Mouse (Mus musculus) neural tube, embryonic 14.5 days (tissue): Measurements from ENCODE around the gene Slc2a13. TPM values are rescaled to one million over a fixed set of nuclear protein-coding genes. Genes with fewer than 3 reads are reported as not detected.

ENCODE experiments used
- ATAC-seq: fragments of 200-750 bp; cut with Nextera tagmentation; 2 replicates; pipeline ENCODE4 v1.8.0; 2017; ENCODE audit warnings: low read depth, mild to moderate bottlenecking, moderate TSS enrichment, moderate library complexity
- H3K27ac ChIP-seq: fragments of 300-500 bp; sonication (generic); 2 replicates; pipeline ENCODE4 v1.5.1; 2014; ENCODE audit warnings: low read depth, mild to moderate bottlenecking, control low read depth, low read length, moderate library complexity, mixed read lengths
- H3K27me3 ChIP-seq: fragments of 300-500 bp; sonication (generic); 2 replicates; pipeline ENCODE4 v1.6.1; 2014; ENCODE audit warnings: low read length; ENCODE audit not compliant: control insufficient read depth, insufficient read depth
- H3K36me3 ChIP-seq: fragments of 300-500 bp; sonication (generic); 2 replicates; pipeline ENCODE4 v1.6.1; 2014; ENCODE audit warnings: low read length, mixed read lengths; ENCODE audit not compliant: control insufficient read depth, insufficient read depth
- H3K4me1 ChIP-seq: fragments of 300-500 bp; sonication (generic); 2 replicates; pipeline ENCODE4 v1.6.1; 2014; ENCODE audit warnings: low read length; ENCODE audit not compliant: control insufficient read depth, insufficient read depth
- H3K4me2 ChIP-seq: fragments of 300-500 bp; sonication (generic); 2 replicates; pipeline ENCODE4 v1.6.1; 2014; ENCODE audit warnings: mild to moderate bottlenecking, low read depth, low read length, control low read depth
- H3K4me3 ChIP-seq: fragments of 300-500 bp; sonication (generic); 2 replicates; pipeline ENCODE4 v1.5.1; 2014; ENCODE audit warnings: low read depth, low read length, control low read depth, mixed read lengths
- H3K9ac ChIP-seq: fragments of 300-500 bp; sonication (generic); replicated peaks from 2 replicates; pipeline ENCODE4 v1.6.1; 2014; ENCODE audit warnings: low read depth, mild to moderate bottlenecking, control low read depth, low read length, mixed read lengths
- H3K9me3 ChIP-seq: fragments of 300-500 bp; sonication (generic); 2 replicates; pipeline ENCODE4 v1.6.1; 2016; ENCODE audit warnings: low read length; ENCODE audit not compliant: control insufficient read depth
- WGBS: fragments of 180-500 bp; shearing (Covaris S2); extraction: QIAGEN DNeasy Blood & Tissue Kit; methylation state at CpG from one replicate; pipeline ENCODE4 v1.1.7; 2014; 5-methylcytosine and 5-hydroxymethylcytosine counted together
- polyA plus RNA-seq: library from polyadenylated mRNA; unstranded; fragments of >200 nt; fragmentation: Nextera tagmentation; extraction: Ambion mirVana; gene quantifications from 2 replicates; pipeline ENCODE4 v1.2.1, GENCODE M21; 2014

The Slc2a13 gene
- polyA plus RNA-seq, 1 experiment from 2014 or later: 8.8 TPM

DNA sequence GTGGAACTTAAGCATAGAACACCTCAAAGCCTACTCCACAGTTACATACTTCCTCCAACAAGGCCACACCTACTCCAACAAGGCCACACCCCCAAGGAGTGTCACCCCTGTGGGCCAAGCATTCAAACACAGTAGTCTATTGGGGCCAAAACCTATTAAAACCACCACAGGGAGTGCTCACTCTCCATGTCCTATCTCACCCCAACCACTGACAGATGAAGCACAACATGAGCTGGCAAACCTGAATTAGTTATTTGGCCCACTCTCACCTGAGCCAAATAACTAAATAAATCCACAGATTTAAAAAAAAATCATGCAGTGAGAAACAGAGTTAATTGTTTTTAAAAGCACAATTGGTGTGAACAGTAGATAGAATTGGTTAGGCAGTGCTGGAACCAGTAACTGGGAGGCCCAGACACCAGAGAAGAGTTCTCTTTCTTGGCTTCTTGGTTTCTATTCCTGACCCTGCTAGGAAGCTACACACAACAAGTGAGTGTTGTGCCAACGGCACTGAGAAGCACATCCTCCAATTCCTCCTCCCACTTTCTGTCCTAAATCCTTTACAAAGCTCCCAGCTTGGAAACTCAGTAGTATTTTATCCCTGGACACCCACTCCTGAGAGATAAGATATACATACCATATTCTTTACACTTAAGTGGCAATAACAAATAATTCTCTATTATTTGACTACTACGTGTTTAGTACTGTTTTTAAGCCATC, 99.2 kb downstream of the Slc2a13 start:
- Histone ChIP-seq H3K9ac (no peak overlapping the region), H3K9me3 (no peaks in the 10 kb centered on the region)
- WGBS: 94% methylated on average over 2 of the region's 2 CpGs

DNA sequence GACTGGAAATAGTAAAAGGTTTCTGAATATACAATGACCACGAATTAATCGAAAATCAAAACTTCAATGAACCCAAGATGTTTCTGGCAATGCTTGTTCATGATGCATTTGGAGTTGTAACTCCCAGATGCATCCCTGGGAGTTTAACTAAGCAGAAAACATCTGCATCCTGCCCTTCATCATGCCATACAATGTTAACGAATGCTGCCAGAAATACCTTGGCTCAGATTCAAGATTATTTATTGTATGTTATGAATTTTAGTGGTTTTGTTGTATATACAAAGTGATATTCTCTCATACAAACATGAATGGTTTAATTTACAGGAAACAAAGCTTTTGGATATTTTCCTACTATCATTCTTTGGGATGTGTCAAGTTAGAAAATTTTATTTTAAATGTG, 107.7 kb downstream of the Slc2a13 start:
- WGBS: 81% methylated on average over 3 of the region's 3 CpGs
- no peaks in the 10 kb centered on the region for H3K4me1 ChIP-seq
- no peak for ATAC-seq

More for the DNA sequence above, 99.2 kb downstream of the Slc2a13 start:
- Histone ChIP-seq H3K27me3 (no peaks in the 10 kb centered on the region), H3K36me3 (no peaks in the 10 kb centered on the region), H3K4me2 (no peak overlapping the region), H3K4me1 (no peaks in the 10 kb centered on the region), H3K27ac (no peak overlapping the region), H3K4me3 (no peak overlapping the region)
- ATAC-seq: no peak

GRCm38 (mm10) chr15:91463857-91464435, 109.1 kb downstream of the Slc2a13 start:
- H3K4me2 ChIP-seq: no peak overlapping the region
- no peaks in the 10 kb centered on the region for H3K9me3 ChIP-seq
- no peaks in the 10 kb centered on the region for H3K4me1 ChIP-seq
- no peak for ATAC-seq
- no peaks in the 10 kb centered on the region for H3K27me3 ChIP-seq
- H3K27ac ChIP-seq: no peak overlapping the region
- H3K9ac ChIP-seq: no peak overlapping the region
- WGBS: 92% methylated on average over 10 of the region's 10 CpGs
- no peaks in the 10 kb centered on the region for H3K36me3 ChIP-seq
- no peak overlapping the region for H3K4me3 ChIP-seq

More for the DNA sequence above, 107.7 kb downstream of the Slc2a13 start:
- Histone ChIP-seq H3K36me3 (no peaks in the 10 kb centered on the region), H3K4me3 (no peak overlapping the region), H3K27me3 (no peaks in the 10 kb centered on the region), H3K9ac (no peak overlapping the region), H3K27ac (no peak overlapping the region), H3K4me2 (no peak overlapping the region), H3K9me3 (no peaks in the 10 kb centered on the region)

DNA sequence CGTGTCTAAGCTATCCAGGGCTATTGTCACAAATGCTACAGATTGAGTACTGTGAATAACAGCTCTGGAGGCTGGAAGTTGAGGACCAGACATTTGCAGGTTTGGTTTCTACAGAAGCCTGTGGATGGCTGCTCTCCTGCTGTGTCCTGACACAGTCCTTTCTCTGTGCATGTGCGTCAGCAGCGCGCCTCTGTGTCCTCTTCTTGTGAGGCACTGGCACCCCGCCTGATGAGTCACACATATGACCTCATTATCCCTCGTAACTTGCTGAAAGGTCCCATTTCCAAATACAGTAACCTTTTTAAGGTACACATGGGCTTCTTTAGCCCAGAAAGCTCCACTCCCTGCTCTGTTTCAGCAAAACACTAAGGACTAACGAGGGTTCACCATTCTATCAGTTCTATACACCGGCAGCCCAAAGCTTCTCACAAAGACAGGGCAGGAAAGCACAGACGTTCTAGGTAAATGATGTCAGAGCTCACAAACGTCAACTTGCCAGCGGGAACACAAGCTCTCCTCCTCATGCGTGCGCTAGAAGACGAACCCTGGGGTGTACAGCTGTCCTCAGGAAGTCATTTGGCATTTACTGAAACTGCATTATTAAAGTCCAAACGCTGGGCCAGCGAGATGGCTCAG, 109.9 kb downstream of the Slc2a13 start:
- Histone ChIP-seq H3K4me2 (no peak overlapping the region), H3K4me3 (no peak overlapping the region), H3K9ac (no peak overlapping the region), H3K36me3 (no peaks in the 10 kb centered on the region), H3K27me3 (no peaks in the 10 kb centered on the region), H3K27ac (no peak overlapping the region), H3K9me3 (no peaks in the 10 kb centered on the region), H3K4me1 (no peaks in the 10 kb centered on the region)
- 71% methylated on average over 16 of the region's 16 CpGs for WGBS
- no peak for ATAC-seq

GRCm38 (mm10) chr15:91461940-91462339, 111.1 kb downstream of the Slc2a13 start:
- Histone ChIP-seq H3K9ac (no peak overlapping the region), H3K4me3 (no peak overlapping the region), H3K4me1 (no peaks in the 10 kb centered on the region), H3K9me3 (no peaks in the 10 kb centered on the region), H3K4me2 (no peak overlapping the region), H3K27me3 (no peaks in the 10 kb centered on the region), H3K36me3 (no peaks in the 10 kb centered on the region), H3K27ac (no peak overlapping the region)
- 28% methylated on average over 2 of the region's 2 CpGs for WGBS
- no peak for ATAC-seq

DNA sequence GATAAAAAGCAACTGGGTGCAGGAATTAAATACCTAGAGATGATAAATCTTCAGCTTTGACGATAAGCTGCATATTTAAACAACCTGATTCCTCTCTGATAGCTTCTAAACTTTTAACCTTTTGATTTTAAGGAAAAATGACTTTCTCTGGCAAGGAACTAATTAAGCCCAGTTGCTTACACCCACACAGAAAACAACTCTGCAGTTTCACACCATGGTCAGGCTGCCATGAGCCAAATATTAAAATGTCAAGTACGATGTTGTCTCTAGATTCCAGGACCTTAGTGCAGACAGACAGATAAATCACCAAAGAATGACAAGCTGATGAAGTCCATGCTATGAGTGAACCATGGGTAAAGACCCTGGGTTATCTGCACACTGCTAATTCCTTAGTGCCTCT, 115.9 kb downstream of the Slc2a13 start:
- 83% methylated on average over 2 of the region's 2 CpGs for WGBS
- Histone ChIP-seq H3K4me3 (no peak overlapping the region), H3K27ac (no peak overlapping the region), H3K4me1 (no peaks in the 10 kb centered on the region), H3K4me2 (no peak overlapping the region), H3K9ac (no peak overlapping the region), H3K36me3 (no peaks in the 10 kb centered on the region), H3K27me3 (no peaks in the 10 kb centered on the region), H3K9me3 (no peaks in the 10 kb centered on the region)
- no peak for ATAC-seq

DNA sequence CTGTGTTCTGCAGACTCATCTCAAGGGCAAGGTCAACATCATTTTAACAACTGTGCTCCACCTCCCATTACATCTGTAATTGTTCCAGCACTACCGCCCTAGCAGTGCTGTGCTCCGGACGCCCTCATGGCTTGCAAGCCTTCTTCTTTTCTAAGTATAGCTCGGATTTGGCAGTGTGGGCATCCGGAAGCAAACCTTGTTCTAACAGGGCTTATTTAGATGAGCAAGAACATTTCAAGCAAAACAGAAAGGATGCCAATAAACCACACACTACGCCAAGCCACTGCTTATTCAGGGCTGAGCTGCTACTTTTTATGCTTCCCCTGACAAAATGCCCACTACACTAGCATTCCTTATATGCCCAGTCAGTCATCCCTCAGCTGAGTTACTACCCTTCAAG, 127.7 kb downstream of the Slc2a13 start:
- no peak for ATAC-seq
- Histone ChIP-seq H3K9ac (no peak overlapping the region), H3K4me2 (no peak overlapping the region), H3K27me3 (no peaks in the 10 kb centered on the region), H3K4me3 (no peak overlapping the region), H3K36me3 (no peaks in the 10 kb centered on the region), H3K27ac (no peak overlapping the region), H3K9me3 (no peaks in the 10 kb centered on the region; the same call in 1 of the 2 replicates), H3K4me1 (no peaks in the 10 kb centered on the region)
- 88% methylated on average over 6 of the region's 6 CpGs for WGBS

- Histone ChIP-seq H3K4me2 (no peak overlapping the region), H3K36me3 (no peaks in the 10 kb centered on the region), H3K27ac (no peak overlapping the region), H3K9ac (no peak overlapping the region), H3K27me3 (no peaks in the 10 kb centered on the region), H3K9me3 (no peaks in the 10 kb centered on the region), H3K4me1 (no peaks in the 10 kb centered on the region), H3K4me3 (no peak overlapping the region)
- 67% methylated on average over 8 of the region's 8 CpGs for WGBS
- ATAC-seq: no peak
These were observed 129.6 kb downstream of the Slc2a13 start for GRCm38 (mm10) chr15:91443449-91443848.

GRCm38 (mm10) chr15:91439883-91440282, 133.2 kb downstream of the Slc2a13 start:
- H3K4me1 ChIP-seq: no peaks in the 10 kb centered on the region
- ATAC-seq: no peak
- 54% methylated on average over 2 of the region's 2 CpGs for WGBS
- no peaks in the 10 kb centered on the region for H3K27me3 ChIP-seq
- no peak overlapping the region for H3K4me3 ChIP-seq
- no peak overlapping the region for H3K27ac ChIP-seq
- H3K9me3 ChIP-seq: no peaks in the 10 kb centered on the region
- H3K36me3 ChIP-seq: no peaks in the 10 kb centered on the region
- no peak overlapping the region for H3K9ac ChIP-seq
- no peak overlapping the region for H3K4me2 ChIP-seq
